Mouse (Mus musculus): ENCODE measurements around the gene Olfr173.

DNA sequence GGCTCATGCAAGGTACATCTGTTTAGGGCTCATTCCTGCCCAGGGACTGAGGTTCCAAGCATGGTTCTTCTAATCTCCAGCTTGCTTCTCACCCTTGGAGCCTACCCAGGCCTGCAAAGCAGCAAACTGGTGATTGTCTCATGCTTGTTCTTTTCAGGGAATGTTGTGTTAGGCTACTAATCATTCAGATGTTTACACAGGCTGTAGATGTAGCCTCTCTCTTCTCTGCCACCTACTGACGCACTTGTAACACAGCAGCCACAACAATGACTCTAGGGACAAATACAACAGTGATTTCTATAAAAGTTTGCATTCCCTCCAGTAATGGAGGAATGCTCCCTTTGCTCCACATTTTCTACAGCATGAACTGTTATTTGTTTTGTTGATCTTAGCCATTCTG lies 48.8 kb downstream of the Olfr173 start:
- no peak for TF ChIP-seq CTCF (IDR thresholded peaks at IDR 0.05; ENCODE audit: control insufficient read depth, insufficient read depth, insufficient replicate concordance, low read depth, low read length)
- no peak for TF ChIP-seq POLR2A (IDR thresholded peaks at IDR 0.05; ENCODE audit: control insufficient read depth, low read depth, low read length)
